Mouse (Mus musculus) cerebellum, adult 2 months (tissue): ENCODE results near the gene Plekhh2.

Source experiments
- CTCF ChIP-seq: fragments of 200-500 bp; IDR thresholded peaks from 2 replicates; pipeline ENCODE4 v1.5.1; 2011; ENCODE audit warnings: low read depth, mild to moderate bottlenecking, control low read depth, low read length, moderate library complexity, borderline replicate concordance; ENCODE audit not compliant: insufficient read depth
- POLR2A ChIP-seq: fragments of 200-500 bp; IDR thresholded peaks from 2 replicates; pipeline ENCODE4 v1.6.1; 2011; ENCODE audit warnings: low read length, control low read depth, borderline replicate concordance; ENCODE audit not compliant: insufficient read depth

- no peak for TF ChIP-seq CTCF
- no peak for TF ChIP-seq POLR2A
Measured at GRCm38 (mm10) chr17:84483673-84484320, 27.9 kb upstream of the Plekhh2 start.
